Mouse (Mus musculus) kidney, postnatal 0 days (tissue): Measurements from ENCODE around the gene Plscr3. TPM values are rescaled to one million over a fixed set of nuclear protein-coding genes. Genes with fewer than 3 reads are reported as not detected.

ENCODE experiments used
- ATAC-seq: fragments of 200-750 bp; cut with Nextera tagmentation; replicated peaks from 2 replicates; pipeline ENCODE4 v1.8.0; 2017; ENCODE audit warnings: low read depth, moderate number of reproducible peaks, moderate TSS enrichment, moderate library complexity; ENCODE audit not compliant: low FRiP score
- DNase-seq: peaks from one replicate; pipeline ENCODE4 v3.0.0-alpha.2; 2016; ENCODE audit warnings: low spot score
- H3K27ac ChIP-seq: fragments of 300-500 bp; sonication (generic); 2 replicates; pipeline ENCODE4 v1.5.1; 2014; ENCODE audit warnings: mild to moderate bottlenecking
- H3K27me3 ChIP-seq: fragments of 300-500 bp; sonication (generic); 2 replicates; pipeline ENCODE4 v1.6.1; 2014; ENCODE audit warnings: low read length, mixed read lengths; ENCODE audit not compliant: insufficient read depth
- H3K36me3 ChIP-seq: fragments of 300-500 bp; sonication (generic); 2 replicates; pipeline ENCODE4 v1.6.1; 2014; ENCODE audit warnings: low read length, mixed read lengths; ENCODE audit not compliant: insufficient read depth
- H3K4me1 ChIP-seq: fragments of 300-500 bp; sonication (generic); replicated peaks from 2 replicates; pipeline ENCODE4 v1.6.1; 2014; ENCODE audit warnings: antibody characterized with exemption, low read length, mixed read lengths; ENCODE audit not compliant: insufficient read depth
- H3K4me2 ChIP-seq: fragments of 300-500 bp; sonication (generic); 2 replicates; pipeline ENCODE4 v1.6.1; 2014; ENCODE audit warnings: mild to moderate bottlenecking, low read length, moderate library complexity, mixed read lengths
- H3K4me3 ChIP-seq: fragments of 300-500 bp; sonication (generic); replicated peaks from 2 replicates; pipeline ENCODE4 v1.5.1; 2014; ENCODE audit warnings: low read depth, low read length
- H3K9ac ChIP-seq: fragments of 300-500 bp; sonication (generic); 2 replicates; pipeline ENCODE4 v1.6.1; 2014; ENCODE audit warnings: low read depth, low read length
- H3K9me3 ChIP-seq: fragments of 300-500 bp; sonication (generic); replicated peaks from 2 replicates; pipeline ENCODE4 v1.6.1; 2016; ENCODE audit warnings: low read length, inconsistent platforms, mixed read lengths
- CTCF ChIP-seq: IDR thresholded peaks from 2 replicates; pipeline ENCODE4 v1.5.1; 2016; ENCODE audit warnings: antibody characterized with exemption, low read depth, mild to moderate bottlenecking, moderate library complexity
- WGBS: fragments of 180-500 bp; shearing (Covaris S2); extraction: QIAGEN DNeasy Blood & Tissue Kit; methylation state at CpG from one replicate; pipeline ENCODE4 v1.1.7; 2014; 5-methylcytosine and 5-hydroxymethylcytosine counted together
- polyA plus RNA-seq: library from polyadenylated mRNA; unstranded; fragments of >200 nt; fragmentation: Nextera tagmentation; extraction: Ambion mirVana; gene quantifications from 2 replicates; pipeline ENCODE4 v1.2.1, GENCODE M21; 2015

The Plscr3 gene
- polyA plus RNA-seq, 1 experiment from 2014 or later = 96.4 TPM

GRCm38 (mm10) chr11:69848021-69848420 is 1.8 kb downstream of the Plscr3 start:
- no peaks in the 10 kb centered on the region for H3K27me3 ChIP-seq
- H3K36me3 ChIP-seq = peaks cover 30% of the 10 kb centered on the region
- no peak for TF ChIP-seq CTCF
- H3K9ac ChIP-seq = no peak overlapping the region
- no peak overlapping the region for H3K4me2 ChIP-seq
- DNase-seq (no peak), ATAC-seq (no peak)
- 95% methylated on average over 6 of the region's 6 CpGs for WGBS
- no peak overlapping the region for H3K27ac ChIP-seq
- no peak overlapping the region for H3K4me3 ChIP-seq
- H3K4me1 ChIP-seq = peaks cover 9% of the 10 kb centered on the region; the same call in 1 of the 2 replicates
- no peaks in the 10 kb centered on the region for H3K9me3 ChIP-seq

- ATAC-seq (no peak), DNase-seq (no peak)
- no peak for TF ChIP-seq CTCF
- Histone ChIP-seq H3K27me3 (no peaks in the 10 kb centered on the region), H3K4me2 (no peak overlapping the region), H3K4me3 (no peak overlapping the region), H3K27ac (no peak overlapping the region), H3K4me1 (peaks cover 9% of the 10 kb centered on the region; the same call in 1 of the 2 replicates), H3K36me3 (peaks cover 30% of the 10 kb centered on the region), H3K9me3 (no peaks in the 10 kb centered on the region), H3K9ac (no peak overlapping the region)
- 92% methylated on average over 9 of the region's 9 CpGs for WGBS
Measured at GRCm38 (mm10) chr11:69849128-69849527, 3.0 kb downstream of the Plscr3 start.

GRCm38 (mm10) chr11:69849884-69850283 is 3.7 kb downstream of the Plscr3 start:
- WGBS = 95% methylated on average over 15 of the region's 15 CpGs
- Histone ChIP-seq H3K36me3 (peaks cover 30% of the 10 kb centered on the region), H3K4me2 (no peak overlapping the region), H3K9ac (no peak overlapping the region), H3K9me3 (no peaks in the 10 kb centered on the region), H3K4me3 (no peak overlapping the region), H3K27ac (no peak overlapping the region), H3K27me3 (no peaks in the 10 kb centered on the region), H3K4me1 (peaks cover 9% of the 10 kb centered on the region; the same call in 1 of the 2 replicates)
- TF ChIP-seq CTCF = no peak
- ATAC-seq (no peak), DNase-seq (no peak)

DNA sequence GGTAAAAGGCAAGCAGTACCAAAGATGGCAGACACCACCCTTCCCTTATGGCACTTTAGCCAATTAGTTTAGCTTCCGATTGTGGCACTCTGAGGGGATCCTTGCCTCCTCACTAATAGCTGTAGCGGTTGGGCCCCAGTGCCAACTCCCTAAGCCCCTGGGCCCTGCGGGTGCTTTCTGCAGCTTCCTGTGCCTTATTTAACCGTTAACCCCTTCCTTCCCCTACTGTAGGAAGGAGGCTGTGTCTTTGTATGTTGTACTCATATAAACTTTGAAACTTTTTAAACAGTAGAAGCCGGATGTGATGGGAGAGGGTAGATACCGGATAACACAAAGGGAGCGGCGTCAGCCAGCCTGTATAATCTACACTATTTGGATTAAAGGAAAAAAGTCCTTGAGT is 4.6 kb downstream of the Plscr3 start:
- no peak overlapping the region for H3K4me2 ChIP-seq
- WGBS = 67% methylated on average over 8 of the region's 8 CpGs
- H3K4me1 ChIP-seq = peaks cover 4% of the 10 kb centered on the region; the same call in 1 of the 2 replicates
- peaks cover 30% of the 10 kb centered on the region for H3K36me3 ChIP-seq
- H3K4me3 ChIP-seq = no peak overlapping the region
- no peaks in the 10 kb centered on the region for H3K9me3 ChIP-seq
- DNase-seq (no peak), ATAC-seq (no peak)
- no peak overlapping the region for H3K9ac ChIP-seq
- TF ChIP-seq CTCF = no peak
- no peak overlapping the region for H3K27ac ChIP-seq
- no peaks in the 10 kb centered on the region for H3K27me3 ChIP-seq

- no peaks in the 10 kb centered on the region for H3K27me3 ChIP-seq
- no peak overlapping the region for H3K4me3 ChIP-seq
- H3K9ac ChIP-seq = no peak overlapping the region
- H3K27ac ChIP-seq = no peak overlapping the region
- 61% methylated on average over 7 of the region's 7 CpGs for WGBS
- no peaks in the 10 kb centered on the region for H3K9me3 ChIP-seq
- H3K4me2 ChIP-seq = no peak overlapping the region
- H3K36me3 ChIP-seq = peaks cover 27% of the 10 kb centered on the region
- H3K4me1 ChIP-seq = no peaks in the 10 kb centered on the region
- ATAC-seq (no peak), DNase-seq (no peak)
- TF ChIP-seq CTCF = no peak
Measured at GRCm38 (mm10) chr11:69853994-69854393, 7.8 kb downstream of the Plscr3 start.

DNA sequence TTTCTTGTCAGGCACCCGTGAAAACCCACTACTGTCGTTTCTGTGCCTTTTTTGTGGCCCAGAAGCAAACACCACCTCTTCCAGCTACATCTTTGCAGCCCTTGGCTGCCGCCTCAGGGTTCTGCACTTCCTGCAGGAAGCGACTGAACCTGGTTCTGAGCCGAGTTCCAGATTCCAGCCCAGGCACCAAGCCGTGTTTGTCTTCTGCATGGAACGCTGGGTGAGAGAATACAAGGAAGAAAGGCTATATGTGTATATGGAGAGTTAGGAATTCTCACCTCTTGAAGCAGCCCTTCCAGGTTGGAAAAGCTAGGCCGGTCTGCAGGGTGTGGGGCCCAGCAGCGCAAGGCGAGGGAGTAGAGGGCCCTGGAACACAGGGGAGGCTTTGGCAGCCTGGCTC is 8.5 kb downstream of the Plscr3 start:
- DNase-seq = no peak
- no peaks in the 10 kb centered on the region for H3K9me3 ChIP-seq
- ATAC-seq = no peak
- no peak overlapping the region for H3K4me2 ChIP-seq
- H3K27ac ChIP-seq = no peak overlapping the region
- H3K27me3 ChIP-seq = no peaks in the 10 kb centered on the region
- WGBS = 76% methylated on average over 10 of the region's 10 CpGs
- no peak for TF ChIP-seq CTCF
- no peak overlapping the region for H3K4me3 ChIP-seq
- H3K36me3 ChIP-seq = peaks cover 21% of the 10 kb centered on the region
- no peaks in the 10 kb centered on the region for H3K4me1 ChIP-seq
- H3K9ac ChIP-seq = no peak overlapping the region

GRCm38 (mm10) chr11:69855347-69855746 is 9.2 kb downstream of the Plscr3 start:
- DNase-seq (peak; percentile 63), ATAC-seq (peak; percentile 60; the same call in 1 of the 2 replicates)
- H3K9me3 ChIP-seq = no peaks in the 10 kb centered on the region
- peak overlapping the region; percentile 1; the same call in 1 of the 2 replicates for H3K4me2 ChIP-seq
- WGBS = 24% methylated on average over 16 of the region's 16 CpGs
- TF ChIP-seq CTCF = peak; percentile 64
- no peak overlapping the region for H3K27ac ChIP-seq
- H3K27me3 ChIP-seq = no peaks in the 10 kb centered on the region
- no peaks in the 10 kb centered on the region for H3K4me1 ChIP-seq
- no peak overlapping the region for H3K9ac ChIP-seq
- H3K4me3 ChIP-seq = no peak overlapping the region
- peaks cover 19% of the 10 kb centered on the region for H3K36me3 ChIP-seq
